Mouse (Mus musculus) A20 (cell line): ENCODE results near the gene Slc2a13.

Source experiments
- DNase-seq: peaks from one replicate; pipeline ENCODE4 v3.0.0-alpha.2; 2011; ENCODE audit warnings: low read depth, low spot score

Gene Slc2a13

GRCm38 (mm10) chr15:91573111-91573538 is at the start of gene Slc2a13:
Gene Slc2a13 (minus strand): TSS chr15:91573261.
- DNase-seq: no peak

- DNase-seq: no peak
Measured at GRCm38 (mm10) chr15:91616016-91616415, 43.0 kb upstream of the Slc2a13 start.

GRCm38 (mm10) chr15:91615532-91615931 is 42.5 kb upstream of the Slc2a13 start:
- no peak for DNase-seq

GRCm38 (mm10) chr15:91613981-91614665 is 41.1 kb upstream of the Slc2a13 start:
- no peak for DNase-seq

- no peak for DNase-seq
Measured at GRCm38 (mm10) chr15:91609713-91610112, 36.7 kb upstream of the Slc2a13 start.

GRCm38 (mm10) chr15:91608811-91609210 is 35.8 kb upstream of the Slc2a13 start:
- no peak for DNase-seq

DNA sequence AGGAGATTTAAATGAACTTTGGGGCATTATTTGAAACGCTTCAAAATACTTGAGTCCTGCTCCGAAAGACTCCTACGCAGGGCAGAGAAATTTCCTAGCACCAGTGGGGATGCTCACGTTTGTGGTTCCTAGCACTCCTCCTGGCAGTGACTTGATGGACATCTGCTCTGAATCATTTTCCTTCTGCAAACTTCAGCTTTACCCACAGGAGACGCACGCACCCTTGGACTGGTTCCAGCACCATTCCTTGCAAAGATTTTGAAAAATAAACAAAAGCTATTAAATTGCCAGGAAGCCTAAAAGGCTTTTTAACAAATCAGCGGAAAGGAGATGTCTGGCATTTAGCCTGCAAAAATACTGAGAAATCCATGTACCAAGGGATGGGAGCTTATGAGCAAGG is 28.1 kb upstream of the Slc2a13 start:
- DNase-seq: no peak

GRCm38 (mm10) chr15:91597290-91597689 is 24.2 kb upstream of the Slc2a13 start:
- DNase-seq: no peak

GRCm38 (mm10) chr15:91574492-91574891 is 1.4 kb upstream of the Slc2a13 start:
- peak; percentile 2 for DNase-seq

DNA sequence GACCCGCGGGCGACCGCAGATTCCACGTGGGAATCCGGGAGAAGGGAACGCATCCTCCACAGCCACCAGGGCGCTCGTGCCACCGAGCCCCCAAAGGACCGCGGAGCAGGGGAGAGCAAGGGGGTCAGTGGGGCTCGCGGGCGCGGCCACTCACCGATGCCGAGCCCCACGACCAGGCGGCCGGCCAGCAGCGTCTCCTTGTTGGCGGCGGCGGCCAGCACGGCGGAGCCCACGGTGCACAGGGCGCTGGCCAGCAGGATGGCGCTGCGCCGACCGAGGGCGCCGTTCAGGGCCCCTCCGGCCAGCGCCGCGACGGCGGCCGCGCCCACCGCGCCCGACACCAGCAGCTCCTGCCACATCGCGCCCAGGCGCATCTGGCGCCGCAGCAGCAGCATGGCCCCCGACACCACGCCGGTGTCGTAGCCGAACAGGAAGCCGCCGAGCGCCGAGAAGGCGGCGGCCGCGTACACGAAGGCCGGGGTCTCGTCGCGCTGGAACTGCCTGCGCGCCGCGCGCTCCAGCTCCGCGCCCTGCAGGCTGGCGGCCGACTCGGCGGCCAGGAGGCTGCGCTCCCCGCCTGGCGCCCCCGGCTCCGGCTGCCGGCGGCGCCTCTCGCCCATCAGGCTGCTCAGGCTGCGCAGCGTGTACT is 516 bp downstream of the Slc2a13 start:
- no peak for DNase-seq

- DNase-seq: no peak
Measured at GRCm38 (mm10) chr15:91571981-91572380, 1.1 kb downstream of the Slc2a13 start.

DNA sequence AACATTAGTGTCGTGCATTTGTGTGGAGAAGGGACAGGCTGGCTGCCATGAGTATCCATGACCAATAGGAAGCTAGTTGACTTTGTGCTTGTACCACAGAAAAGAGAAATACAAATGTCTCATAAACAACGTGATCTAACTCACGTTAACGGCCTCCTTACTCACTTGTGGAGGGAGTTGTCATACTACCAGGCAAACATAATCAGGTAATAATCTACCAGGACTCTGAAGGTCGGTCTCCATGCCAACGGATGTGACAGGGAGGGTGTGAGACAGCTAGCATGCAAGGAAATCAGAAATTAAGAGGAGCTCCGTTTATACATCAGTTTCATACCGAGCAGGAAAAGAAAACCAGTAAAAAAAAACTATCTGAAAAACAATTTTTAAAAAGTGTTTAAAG is 6.3 kb downstream of the Slc2a13 start:
- DNase-seq: no peak

GRCm38 (mm10) chr15:91565025-91565605 is 7.9 kb downstream of the Slc2a13 start:
- no peak for DNase-seq

DNA sequence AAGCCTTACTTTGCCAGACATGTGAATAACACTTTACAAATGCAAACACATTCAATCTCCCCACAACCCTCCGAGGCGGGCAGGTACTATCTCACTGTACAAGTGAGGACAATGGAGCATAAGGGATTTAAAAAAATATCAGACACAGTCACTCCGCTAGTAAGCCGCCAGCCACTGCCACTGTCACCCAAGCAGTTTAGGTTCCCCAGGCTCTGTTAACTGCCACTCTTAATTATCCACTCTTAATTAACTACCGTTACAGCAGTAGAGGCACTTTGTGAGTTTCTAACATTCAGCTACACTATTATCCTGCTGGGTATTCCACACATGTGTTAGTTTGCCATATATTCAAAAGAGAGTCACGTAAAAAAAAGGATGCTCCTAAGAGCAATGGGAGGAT is 11.3 kb downstream of the Slc2a13 start:
- DNase-seq: no peak

GRCm38 (mm10) chr15:91555336-91555736 is 17.7 kb downstream of the Slc2a13 start:
- no peak for DNase-seq

- DNase-seq: no peak
Measured at GRCm38 (mm10) chr15:91548586-91549268, 24.3 kb downstream of the Slc2a13 start.

DNA sequence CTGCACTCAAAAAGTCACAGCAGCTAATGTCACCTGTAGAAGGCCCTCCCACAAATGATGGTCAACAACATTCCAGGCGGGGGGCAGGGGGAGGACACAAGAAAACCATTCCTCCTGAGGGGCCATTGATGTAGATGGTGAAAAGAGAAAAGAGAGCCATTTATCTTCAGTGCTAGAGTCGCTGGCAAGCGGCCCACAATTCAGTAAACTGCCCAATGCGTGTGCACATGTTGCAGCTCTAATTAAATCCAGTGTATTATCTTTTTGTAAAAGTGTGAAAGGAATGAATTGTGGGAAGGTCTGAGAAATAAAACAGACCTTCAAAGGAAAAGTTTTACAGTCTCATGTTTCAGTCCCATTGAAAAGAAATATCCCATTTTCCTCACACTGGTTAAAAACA is 28.5 kb downstream of the Slc2a13 start:
- DNase-seq: no peak

GRCm38 (mm10) chr15:91538439-91538838 is 34.6 kb downstream of the Slc2a13 start:
- DNase-seq: no peak

GRCm38 (mm10) chr15:91526876-91527275 is 46.2 kb downstream of the Slc2a13 start:
- no peak for DNase-seq

DNA sequence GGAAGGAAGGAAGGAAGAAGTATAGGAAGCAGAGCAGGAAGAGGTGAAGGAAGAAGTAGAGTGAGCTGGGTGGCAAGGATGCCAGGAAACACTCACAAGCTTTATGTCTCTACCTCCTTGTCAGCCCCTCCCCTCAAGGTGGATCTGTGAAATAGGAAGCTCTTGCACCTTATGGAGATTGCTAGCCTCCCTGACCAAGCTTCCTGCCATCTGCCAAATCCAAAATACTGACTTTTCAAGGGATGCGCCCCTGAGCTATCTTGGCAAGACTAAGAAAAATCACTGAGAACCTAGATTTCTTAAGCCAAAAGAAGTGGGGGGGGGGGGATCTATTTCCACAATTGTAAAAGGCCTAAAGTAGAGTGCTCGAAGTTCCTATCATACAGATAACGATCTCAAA is 46.9 kb downstream of the Slc2a13 start:
- no peak for DNase-seq

DNA sequence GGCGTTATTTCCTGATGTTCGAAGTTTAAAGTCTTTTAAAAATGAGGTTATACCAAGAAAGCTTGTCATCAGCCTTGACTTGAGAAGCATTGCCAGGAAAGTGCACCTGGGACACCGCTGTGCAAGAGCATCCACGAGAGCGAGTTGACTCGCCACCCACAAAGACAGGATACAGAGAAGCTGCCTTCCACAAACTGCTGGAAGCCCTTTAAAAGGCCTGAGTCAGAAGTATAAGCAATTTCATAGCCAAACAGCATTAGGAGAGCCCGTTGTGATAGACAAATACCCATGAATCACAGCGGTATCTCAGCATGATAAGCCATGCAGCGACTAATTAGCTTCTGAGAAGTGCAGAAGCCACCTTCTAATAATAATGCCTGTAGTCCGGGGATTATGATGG is 48.6 kb downstream of the Slc2a13 start:
- DNase-seq: no peak

DNA sequence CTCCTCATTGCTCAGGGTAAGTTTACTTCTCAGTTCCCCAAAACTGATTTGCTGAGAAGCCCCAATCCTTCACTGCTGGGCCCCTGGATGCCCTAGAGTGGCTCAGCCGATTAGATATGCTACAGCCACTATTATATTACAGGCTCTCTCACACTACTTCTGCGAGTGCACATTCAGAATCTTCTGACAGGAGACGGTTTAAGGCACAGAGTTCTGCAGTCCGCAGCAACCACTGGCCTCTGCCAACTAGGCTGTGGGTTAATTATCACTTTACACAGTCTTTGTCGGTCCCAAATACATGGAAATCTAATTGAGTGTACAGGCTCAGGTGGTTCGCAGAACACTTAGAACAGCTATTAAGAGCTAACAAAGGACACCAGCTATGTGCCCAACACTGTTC is 69.8 kb downstream of the Slc2a13 start:
- DNase-seq: no peak
